In genomic region chr11:3773782-3774462, GRCm38 (mm10) we compare ENCODE assay signal across 8 mouse cellular contexts.
DNase-seq lines count a peak whose midpoint lies in the region; ATAC-seq and TF ChIP-seq lines count a peak whose summit lies in the region.

No protein-coding gene starts in this region.

- no peaks in the 10 kb centered on the region for H3K36me3 ChIP-seq in kidney, embryonic 15.5 days
- H3K36me3 ChIP-seq in forebrain, postnatal 0 days (ENCODE audit: insufficient read depth), result no peaks in the 10 kb centered on the region
- no peaks in the 10 kb centered on the region; the same call in 1 of the 2 replicates for H3K36me3 ChIP-seq in midbrain, embryonic 13.5 days

- peaks cover 11% of the 10 kb centered on the region for H3K4me1 ChIP-seq in kidney, embryonic 15.5 days
- H3K4me1 ChIP-seq in forebrain, postnatal 0 days (ENCODE audit: insufficient read depth), result 0 out of 2 replicates have a peak, but pooled peaks cover 5% of the 10 kb centered on the region
- H3K4me1 ChIP-seq in midbrain, embryonic 13.5 days (replicated peaks), result peaks cover 20% of the 10 kb centered on the region

- H3K9ac ChIP-seq in kidney, embryonic 15.5 days, result no peak overlapping the region
- H3K9ac ChIP-seq in forebrain, postnatal 0 days, result peak overlapping the region; percentile 79
- peak overlapping the region; percentile 83 for H3K9ac ChIP-seq in midbrain, embryonic 13.5 days (replicated peaks)

- no peak for DNase-seq in kidney, postnatal 14 days
- peak; percentile 53 for DNase-seq in cerebellum, adult 8-10 months
- DNase-seq in forebrain, postnatal 0 days, result peak; percentile 61
- DNase-seq in Muller cell, postnatal 12 days (ENCODE audit: inconsistent ontology term), result no peak
- no peak for DNase-seq in thymus, postnatal 0 days (ENCODE audit: low spot score)
- DNase-seq in T-cell, adult 2 months (ENCODE audit: low spot score), result no peak

- no peaks in the 10 kb centered on the region for H3K9me3 ChIP-seq in kidney, embryonic 15.5 days (replicated peaks)
- no peaks in the 10 kb centered on the region for H3K9me3 ChIP-seq in forebrain, postnatal 0 days (ENCODE audit: low read length)
- no peaks in the 10 kb centered on the region for H3K9me3 ChIP-seq in midbrain, embryonic 13.5 days

- ATAC-seq in kidney, embryonic 15.5 days (replicated peaks; ENCODE audit: low FRiP score), result no peak
- ATAC-seq in forebrain, postnatal 0 days, result peak; percentile 39
- ATAC-seq in midbrain, embryonic 13.5 days, result peak; percentile 63

- peak overlapping the region; percentile 37 for H3K4me3 ChIP-seq in kidney, embryonic 15.5 days (replicated peaks)
- H3K4me3 ChIP-seq in forebrain, postnatal 0 days (ENCODE audit: low read depth, low read length), result peak overlapping the region; percentile 45
- peak overlapping the region; percentile 56 for H3K4me3 ChIP-seq in midbrain, embryonic 13.5 days (replicated peaks)

- H3K27me3 ChIP-seq in kidney, embryonic 15.5 days, result peaks cover 58% of the 10 kb centered on the region
- H3K27me3 ChIP-seq in forebrain, postnatal 0 days (ENCODE audit: insufficient read depth, low read length), result peaks cover 5% of the 10 kb centered on the region; the same call in 1 of the 2 replicates
- H3K27me3 ChIP-seq in midbrain, embryonic 13.5 days, result peaks cover 41% of the 10 kb centered on the region

- H3K27ac ChIP-seq in kidney, embryonic 15.5 days, result no peak overlapping the region
- peak overlapping the region; percentile 69 for H3K27ac ChIP-seq in forebrain, postnatal 0 days (ENCODE audit: low read depth, low read length)
- H3K27ac ChIP-seq in midbrain, embryonic 13.5 days, result peak overlapping the region; percentile 72

- WGBS in kidney, embryonic 15.5 days, result 43% methylated on average over 6 of the region's 6 CpGs
- WGBS in forebrain, postnatal 0 days, result 20% methylated on average over 6 of the region's 6 CpGs
- WGBS in midbrain, embryonic 13.5 days, result 24% methylated on average over 6 of the region's 6 CpGs

- H3K4me2 ChIP-seq in kidney, embryonic 15.5 days, result peak overlapping the region; percentile 67
- H3K4me2 ChIP-seq in forebrain, postnatal 0 days (ENCODE audit: low read depth), result peak overlapping the region; percentile 82
- H3K4me2 ChIP-seq in midbrain, embryonic 13.5 days (replicated peaks), result peak overlapping the region; percentile 79

- TF ChIP-seq CTCF in forebrain, postnatal 0 days (IDR thresholded peaks at IDR 0.05; ENCODE audit: low read depth), result no peak

Comparison
In these comparisons a context has a peak if more than half of its experiments do, and no peak if none do; other contexts are left out.
1. DNase-seq: peak in cerebellum, adult 8-10 months (single experiment) and forebrain, postnatal 0 days (single experiment); none in kidney, postnatal 14 days (single experiment), Muller cell, postnatal 12 days (single experiment), thymus, postnatal 0 days (single experiment) and T-cell, adult 2 months (single experiment).
2. Peak in every context shown above with its lines, with median percentiles within 50 percentile points of each other: H3K4me2 ChIP-seq and H3K4me3 ChIP-seq.